Mouse (Mus musculus) macrophage (primary cell): ENCODE data around the gene Spata31d1a. TPM values are rescaled to one million over a fixed set of nuclear protein-coding genes. Genes with fewer than 3 reads are reported as not detected.

ENCODE experiments used
- polyA plus RNA-seq: library from polyadenylated mRNA; stranded (reverse); fragments of 250-400 nt; gene quantifications from 3 replicates; pipeline ENCODE4 v1.2.4, GENCODE M21; 2018; ENCODE audit warnings: inconsistent platforms

Gene Spata31d1a
- polyA plus RNA-seq, 1 experiment from 2014 or later = not detected

Other genes with a start within 250 kb of the Spata31d1a start
- gene Agtpbp1, start 125.1 kb downstream of the Spata31d1a start, polyA plus RNA-seq = 12.0 to 24.6 TPM (median 20.9 TPM) in 3 replicates
- 16.4 to 23.6 TPM (median 20.1 TPM) in 3 replicates for gene Naa35, start 125.1 kb downstream of the Spata31d1a start, polyA plus RNA-seq
- 2.6 to 4.7 TPM (median 3.3 TPM) in 3 replicates for gene Golm1, start 34.5 kb downstream of the Spata31d1a start, polyA plus RNA-seq
- not detected in 3 replicates for gene 4921517D22Rik, start 16.2 kb downstream of the Spata31d1a start, polyA plus RNA-seq
- gene Spata31d1b, start 2.0 kb upstream of the Spata31d1a start, polyA plus RNA-seq = not detected in 3 replicates
- not detected in 3 replicates for gene Spata31d1d, start 21.4 kb upstream of the Spata31d1a start, polyA plus RNA-seq
- not detected in 3 replicates for gene 1700014D04Rik, start 36.4 kb upstream of the Spata31d1a start, polyA plus RNA-seq
- gene Isca1, start 59.5 kb upstream of the Spata31d1a start, polyA plus RNA-seq = 41.7 to 54.6 TPM (median 44.4 TPM) in 3 replicates
- gene Gm49354, start 71.9 kb upstream of the Spata31d1a start, polyA plus RNA-seq = not detected in 3 replicates
- 81.0 to 150 TPM (median 103 TPM) in 3 replicates for gene Tut7, start 112.8 kb upstream of the Spata31d1a start, polyA plus RNA-seq